Mouse (Mus musculus): ENCODE data around the gene Mknk2.

Mknk2 gene

GRCm38 (mm10) chr10:80677942-80678436, at the start of gene Mknk2:
Gene Mknk2, minus strand, starts transcription at chr10:80678112.
- DNase-seq (ENCODE audit: low spot score): peak; percentile 94

- peak; percentile 44 for DNase-seq (ENCODE audit: low spot score)
Measured at GRCm38 (mm10) chr10:80717281-80717680, 39.4 kb upstream of the Mknk2 start.

GRCm38 (mm10) chr10:80710834-80711233, 32.9 kb upstream of the Mknk2 start:
- no peak for DNase-seq (ENCODE audit: low spot score)

- DNase-seq (ENCODE audit: low spot score): no peak
Measured at GRCm38 (mm10) chr10:80705479-80705878, 27.6 kb upstream of the Mknk2 start.

- DNase-seq (ENCODE audit: low spot score): no peak
Measured at GRCm38 (mm10) chr10:80705033-80705432, 27.1 kb upstream of the Mknk2 start.

- no peak for DNase-seq (ENCODE audit: low spot score)
Measured at GRCm38 (mm10) chr10:80704418-80704817, 26.5 kb upstream of the Mknk2 start.

GRCm38 (mm10) chr10:80703643-80704042, 25.7 kb upstream of the Mknk2 start:
- no peak for DNase-seq (ENCODE audit: low spot score)

GRCm38 (mm10) chr10:80702536-80703390, 24.9 kb upstream of the Mknk2 start:
- peak; percentile 97 for DNase-seq (ENCODE audit: low spot score)

- peak; percentile 99 for DNase-seq (ENCODE audit: low spot score)
Measured at GRCm38 (mm10) chr10:80701721-80702535, 24.0 kb upstream of the Mknk2 start, which contains the start of the genes Mob3a and Izumo4. Gene Mob3a, minus strand, starts transcription at chr10:80701977. Gene Izumo4, plus strand, starts transcription at chr10:80702184.

- DNase-seq (ENCODE audit: low spot score): peak; percentile 14
Measured at GRCm38 (mm10) chr10:80700732-80701131, 22.8 kb upstream of the Mknk2 start.

GRCm38 (mm10) chr10:80700038-80700504, 22.2 kb upstream of the Mknk2 start:
- DNase-seq (ENCODE audit: low spot score): no peak

- no peak for DNase-seq (ENCODE audit: low spot score)
Measured at GRCm38 (mm10) chr10:80698605-80699004, 20.7 kb upstream of the Mknk2 start.

GRCm38 (mm10) chr10:80697812-80698211, 19.9 kb upstream of the Mknk2 start:
- no peak for DNase-seq (ENCODE audit: low spot score)

GRCm38 (mm10) chr10:80697393-80697787, 19.5 kb upstream of the Mknk2 start:
- no peak for DNase-seq (ENCODE audit: low spot score)

- DNase-seq (ENCODE audit: low spot score): no peak
Measured at GRCm38 (mm10) chr10:80696502-80697392, 18.8 kb upstream of the Mknk2 start.

- DNase-seq (ENCODE audit: low spot score): no peak
Measured at GRCm38 (mm10) chr10:80695801-80696501, 18.0 kb upstream of the Mknk2 start.

GRCm38 (mm10) chr10:80695186-80695585, 17.3 kb upstream of the Mknk2 start:
- DNase-seq (ENCODE audit: low spot score): no peak

GRCm38 (mm10) chr10:80694159-80694938, 16.4 kb upstream of the Mknk2 start:
- no peak for DNase-seq (ENCODE audit: low spot score)

- no peak for DNase-seq (ENCODE audit: low spot score)
Measured at GRCm38 (mm10) chr10:80693401-80694045, 15.6 kb upstream of the Mknk2 start.

All from MN1 (cell line).